Mouse (Mus musculus) T-helper 2 cell (primary cell): ENCODE measurements around the gene Smtnl2.

Experiments
- in situ Hi-C: fragments of 300-600 bp; cut with MboI, MseI; formaldehyde crosslinking; loops from one replicate; pipeline ENCODE4 v1.15.1; 2025; ENCODE audit warnings: high pct_unique_total_duplicates

The Smtnl2 gene

DNA sequence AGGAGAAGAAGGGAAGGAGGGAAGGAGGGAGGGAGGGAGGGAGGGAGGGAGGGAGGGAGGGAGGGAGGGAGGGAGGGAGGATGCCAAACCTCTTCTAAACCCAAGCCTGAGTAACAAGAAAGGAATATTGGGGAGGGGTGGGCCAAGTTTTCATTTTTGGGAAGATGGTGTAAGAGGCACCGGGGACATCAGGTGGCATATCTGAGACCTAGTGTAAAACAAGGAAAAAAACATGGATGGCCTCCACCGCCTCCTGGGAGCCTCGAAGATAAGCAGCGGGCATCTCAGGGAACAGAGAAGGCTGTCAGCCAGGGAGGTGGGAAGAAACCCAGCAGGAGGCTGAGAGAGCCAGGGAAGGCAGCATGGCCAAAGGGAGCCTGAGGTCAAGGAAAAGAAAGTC is 6.0 kb downstream of the Smtnl2 start:
- in situ Hi-C loops = no loop called here

GRCm38 (mm10) chr11:72402969-72403368 is 8.5 kb downstream of the Smtnl2 start:
- in situ Hi-C loops = no loop called here

- in situ Hi-C loops = no loop called here
Observed at GRCm38 (mm10) chr11:72402017-72402416, 9.5 kb downstream of the Smtnl2 start.

- in situ Hi-C loops = no loop called here
Observed at GRCm38 (mm10) chr11:72401068-72401467, 10.4 kb downstream of the Smtnl2 start.

- in situ Hi-C loops = no loop called here
Observed at GRCm38 (mm10) chr11:72397811-72398525, 13.5 kb downstream of the Smtnl2 start.

DNA sequence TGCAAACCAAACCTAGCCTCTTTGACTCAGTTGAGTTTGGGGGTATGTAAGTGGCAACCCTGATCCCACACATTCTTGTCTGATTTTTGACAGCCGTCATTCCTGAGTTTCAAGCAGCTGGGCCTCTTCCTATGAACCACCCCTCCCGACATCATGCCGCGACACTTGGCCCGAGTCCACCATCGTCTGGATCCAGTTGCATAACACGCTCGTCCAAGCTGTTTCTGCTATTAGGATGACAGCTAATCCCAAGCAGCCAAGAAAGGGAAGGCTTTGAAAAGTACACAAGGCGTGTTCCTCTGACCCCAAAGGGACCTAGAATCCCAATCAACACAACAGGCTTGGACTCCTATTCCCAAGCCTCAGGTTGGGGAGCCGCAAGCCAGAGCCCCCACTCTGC is 14.4 kb downstream of the Smtnl2 start:
- in situ Hi-C loops = no loop called here

- in situ Hi-C loops = no loop called here
Observed at GRCm38 (mm10) chr11:72396621-72397020, 14.9 kb downstream of the Smtnl2 start.

GRCm38 (mm10) chr11:72395652-72396051 is 15.9 kb downstream of the Smtnl2 start:
- in situ Hi-C loops = no loop called here

DNA sequence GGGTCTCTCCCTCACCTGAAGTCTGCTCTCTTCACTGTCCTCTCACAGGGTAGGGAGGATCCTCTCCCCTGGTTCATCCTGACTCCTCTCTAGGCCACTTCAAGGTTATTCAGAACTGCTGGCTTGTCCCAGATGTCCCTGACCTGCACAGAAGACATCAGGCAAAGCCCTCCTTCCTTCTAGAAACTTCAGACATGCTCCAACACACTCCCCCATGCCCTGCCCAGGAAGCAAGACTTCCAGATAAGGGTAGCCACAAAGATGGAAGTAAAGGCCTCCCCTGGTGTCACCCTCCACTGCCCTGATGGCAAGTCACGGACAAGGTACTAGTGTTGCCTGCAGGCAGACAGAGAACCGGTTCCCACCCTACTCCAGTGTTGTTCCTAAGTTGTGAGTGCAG is 16.8 kb downstream of the Smtnl2 start:
- in situ Hi-C loops = no loop called here

- in situ Hi-C loops = no loop called here
Observed at GRCm38 (mm10) chr11:72393669-72394068, 17.8 kb downstream of the Smtnl2 start.

- in situ Hi-C loops = no loop called here
Observed at GRCm38 (mm10) chr11:72393243-72393642, 18.3 kb downstream of the Smtnl2 start.

- in situ Hi-C loops = no loop called here
Observed at GRCm38 (mm10) chr11:72391181-72391580, 20.3 kb downstream of the Smtnl2 start.

DNA sequence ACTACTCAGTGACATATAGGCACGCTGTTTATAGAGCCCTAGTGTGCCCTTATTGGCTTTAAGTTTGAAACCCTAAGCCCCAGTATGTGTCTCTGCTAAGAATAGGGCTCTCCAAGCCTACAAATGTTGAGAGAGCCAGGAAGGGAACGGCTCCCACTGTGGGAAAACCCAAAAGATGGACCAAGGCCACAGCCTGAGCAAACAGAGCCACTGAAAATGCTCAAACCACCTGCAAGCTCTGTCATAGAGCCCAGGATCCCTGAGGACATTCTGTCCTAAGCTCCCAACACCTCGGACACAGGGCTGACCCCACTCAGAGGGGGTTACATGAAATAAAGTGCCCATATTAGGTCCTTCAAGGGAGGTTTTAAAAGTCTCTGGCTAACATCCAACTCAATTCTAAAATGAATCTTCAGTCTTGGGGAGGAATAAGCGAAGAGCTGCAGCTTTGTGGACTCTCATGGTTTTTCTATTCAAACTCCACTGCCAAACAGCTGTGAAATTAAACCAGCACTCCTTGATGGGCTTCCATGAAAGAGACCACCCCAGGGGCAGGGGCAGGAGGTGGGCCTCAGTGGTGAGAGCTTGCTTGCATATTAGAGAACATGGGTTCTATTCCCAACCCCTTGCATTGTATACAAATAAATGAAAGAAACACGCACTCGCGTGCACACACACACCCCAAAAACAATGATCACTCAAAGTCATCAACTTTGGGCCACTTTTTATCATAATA is 21.9 kb downstream of the Smtnl2 start:
- in situ Hi-C loops = no loop called here

DNA sequence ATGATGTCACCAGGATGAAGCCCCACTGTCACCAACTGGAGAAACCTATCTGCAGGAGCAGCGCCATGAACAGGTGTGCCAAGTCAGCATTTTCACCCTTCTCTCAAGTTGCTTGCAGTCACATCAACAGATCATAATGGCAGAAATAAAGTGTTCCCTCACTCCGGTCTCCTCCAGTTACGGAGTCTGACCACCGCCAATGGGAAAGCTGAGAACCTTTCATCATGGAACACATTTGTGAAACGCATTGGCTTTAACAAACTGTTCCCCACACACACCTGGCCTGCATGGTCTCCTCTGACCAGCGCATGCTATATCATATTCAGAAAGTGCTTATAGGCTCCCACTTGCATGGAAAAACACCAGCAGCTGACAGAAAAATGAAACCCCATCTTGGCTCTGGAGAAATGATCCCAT is 23.4 kb downstream of the Smtnl2 start:
- in situ Hi-C loops = no loop called here

DNA sequence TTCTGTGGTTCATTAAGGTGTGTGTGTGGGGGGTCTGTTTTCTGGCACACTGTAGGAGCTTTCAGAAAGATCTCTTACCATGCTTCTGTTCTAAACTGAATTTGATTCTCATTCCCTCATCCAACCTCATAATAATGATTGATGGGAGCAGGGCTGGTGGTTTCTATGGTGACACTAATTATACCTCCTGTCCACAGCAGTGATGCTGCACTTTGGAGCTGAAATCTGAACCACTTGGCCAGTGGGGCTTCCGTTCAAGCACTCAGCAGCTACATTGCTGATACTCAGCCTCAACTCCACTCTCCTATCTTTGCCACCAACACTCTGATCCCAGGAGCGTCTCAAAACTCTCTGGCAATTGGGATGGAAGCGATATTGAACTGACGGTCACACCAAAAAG is 32.2 kb downstream of the Smtnl2 start:
- in situ Hi-C loops = no loop called here

DNA sequence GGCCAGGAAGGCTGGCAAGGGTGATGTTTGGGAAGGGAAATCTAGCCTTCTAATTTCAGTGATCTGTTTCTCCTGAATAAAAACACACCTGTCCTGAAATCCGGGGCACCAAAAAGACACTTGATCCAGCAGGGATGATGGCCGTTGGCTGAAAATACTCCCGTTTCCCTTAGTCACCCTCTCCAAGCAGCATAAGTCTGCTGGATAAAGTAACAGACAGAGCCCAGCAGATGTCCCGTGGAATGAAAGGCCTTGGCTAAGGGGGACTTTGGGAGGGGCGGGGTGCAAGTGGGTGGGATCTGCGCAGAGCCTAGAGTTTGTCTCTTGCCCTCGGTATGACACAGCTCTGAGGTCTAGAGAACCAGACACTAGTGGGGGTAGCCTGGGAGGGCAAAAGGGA is 33.3 kb downstream of the Smtnl2 start:
- in situ Hi-C loops = no loop called here

DNA sequence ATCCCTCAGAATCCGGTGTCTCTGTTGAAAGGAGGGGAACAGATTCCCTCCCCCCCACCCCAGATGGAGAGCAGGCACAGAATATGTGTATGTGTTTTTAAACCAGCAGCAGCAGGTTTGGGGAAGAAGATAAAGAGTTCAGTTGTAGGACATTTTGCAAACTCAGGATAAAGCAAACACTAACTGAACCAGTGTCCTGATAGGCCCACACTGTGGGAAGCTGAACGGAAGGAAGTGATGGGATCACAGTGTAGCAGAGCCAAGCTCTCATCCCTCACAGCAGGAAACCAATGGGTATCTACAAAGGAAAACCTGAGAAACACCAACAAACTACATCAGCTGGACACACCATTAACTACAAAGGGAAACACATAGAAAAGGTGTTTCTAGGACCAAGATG is 35.0 kb downstream of the Smtnl2 start:
- in situ Hi-C loops = no loop called here

- in situ Hi-C loops = no loop called here
Observed at GRCm38 (mm10) chr11:72369904-72370672, 41.4 kb downstream of the Smtnl2 start.

GRCm38 (mm10) chr11:72367934-72368674 is 43.4 kb downstream of the Smtnl2 start:
- in situ Hi-C loops = no loop called here

GRCm38 (mm10) chr11:72366126-72366525 is 45.4 kb downstream of the Smtnl2 start:
- in situ Hi-C loops = no loop called here

GRCm38 (mm10) chr11:72364526-72364925 is 47.0 kb downstream of the Smtnl2 start:
- in situ Hi-C loops = no loop called here
